ENCODE assay signal across 22 mouse cellular contexts in the genomic region with DNA sequence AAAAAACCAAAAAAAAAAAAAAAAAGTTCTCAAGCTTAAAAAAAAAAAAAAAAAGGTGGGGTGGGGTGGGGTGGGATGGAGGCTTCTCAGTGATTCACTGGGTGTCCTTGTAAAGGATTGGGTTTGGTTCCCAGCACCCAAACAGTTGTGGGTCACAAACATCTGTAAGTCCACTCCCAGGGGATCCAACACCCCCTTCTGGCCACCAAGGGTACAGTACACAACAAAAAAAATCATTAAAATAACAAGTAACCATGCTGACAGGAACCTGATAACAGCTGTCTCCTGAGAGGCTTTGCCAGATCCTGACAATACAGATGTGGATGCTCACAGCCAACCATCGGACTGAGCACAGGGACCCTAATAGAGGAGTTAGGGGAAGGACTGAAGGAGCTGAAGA. TPM values are rescaled to one million over a fixed set of nuclear protein-coding genes. Genes with fewer than 3 reads are reported as not detected.
DNase-seq lines count a peak whose midpoint lies in the region; ATAC-seq and TF ChIP-seq lines count a peak whose summit lies in the region.
"Had no signal": no experiment of that assay in that cellular context is flagged by ENCODE, and none has a peak within 500 bp of the region (broad histone marks: within the 10 kb centered on the region; RNA-seq: fewer than 3 reads in every experiment).

No protein-coding gene starts in this region.

- WGBS in lung, embryonic 14.5 days, result 48% methylated on average over 1 of the region's 1 CpGs

- no peak for TF ChIP-seq CTCF in lung, embryonic 14.5 days (IDR thresholded peaks at IDR 0.05; ENCODE audit: low read depth)
- TF ChIP-seq CTCF in MEL (IDR thresholded peaks at IDR 0.05 in 2 of 3, conservative IDR thresholded peaks at IDR 0.05 in 1 of 3; ENCODE audit: control insufficient read depth in 1 of 3, insufficient read depth in 1 of 3, low read depth in 2 of 3, low read length in 3 of 3, poor library complexity in 1 of 3, severe bottlenecking in 1 of 3), result peak in 2 of 3 experiments; percentile 28 to 37; a peak in 4 of 6 replicates

- ATAC-seq in lung, embryonic 14.5 days (ENCODE audit: insufficient read depth), result no peak
- peak; percentile 71 for ATAC-seq in megakaryocyte-erythroid progenitor cell, adult 5-6 weeks (replicated peaks; ENCODE audit: low FRiP score, low TSS enrichment, poor library complexity, severe bottlenecking)
- ATAC-seq: hindbrain, embryonic 16.5 days; intestine, postnatal 0 days had no signal

- H3K4me3 ChIP-seq in lung, embryonic 14.5 days (ENCODE audit: low read depth, low read length), result no peak overlapping the region
- no peak overlapping the region for H3K4me3 ChIP-seq in MEL (ENCODE audit: control insufficient read depth in 1 of 2, insufficient read depth in 1 of 2, low read depth in 2 of 2, low read length in 2 of 2)
- H3K4me3 ChIP-seq: embryonic facial prominence, embryonic 10.5 days; forebrain, embryonic 12.5 days; heart, embryonic 13.5 days; kidney, embryonic 15.5 days; midbrain, embryonic 10.5 days; neural tube, embryonic 13.5 days had no signal

- peaks cover 63% of the 10 kb centered on the region for H3K36me3 ChIP-seq in lung, embryonic 14.5 days (ENCODE audit: insufficient read depth)
- H3K36me3 ChIP-seq in MEL (ENCODE audit: control insufficient read depth in 1 of 2, insufficient read depth in 2 of 2, low read length in 2 of 2), result peaks cover 18 to 47% of the 10 kb centered on the region in 2 experiments

- no peaks in the 10 kb centered on the region for H3K27me3 ChIP-seq in lung, embryonic 14.5 days (ENCODE audit: insufficient read depth, low read length)
- no peaks in the 10 kb centered on the region for H3K27me3 ChIP-seq in MEL (ENCODE audit: control insufficient read depth in 1 of 2, insufficient read depth in 2 of 2, low read length in 2 of 2)
- H3K27me3 ChIP-seq: forebrain, embryonic 12.5 days; heart, embryonic 13.5 days; kidney, embryonic 15.5 days; neural tube, embryonic 13.5 days had no signal

- no peaks in the 10 kb centered on the region for H3K4me1 ChIP-seq in lung, embryonic 14.5 days (ENCODE audit: insufficient read depth)
- no peaks in the 10 kb centered on the region; a peak in 2 of 4 replicates for H3K4me1 ChIP-seq in MEL (ENCODE audit: control insufficient read depth in 1 of 2, insufficient read depth in 2 of 2, low read length in 2 of 2)
- H3K4me1 ChIP-seq: embryonic facial prominence, embryonic 10.5 days; forebrain, embryonic 12.5 days; heart, embryonic 13.5 days; kidney, embryonic 15.5 days; midbrain, embryonic 10.5 days; neural tube, embryonic 13.5 days had no signal

- H3K9me3 ChIP-seq in lung, embryonic 14.5 days (ENCODE audit: low read depth, low read length), result no peaks in the 10 kb centered on the region
- H3K9me3 ChIP-seq in MEL (replicated peaks; ENCODE audit: insufficient read depth, low read length), result no peaks in the 10 kb centered on the region
- H3K9me3 ChIP-seq: embryonic facial prominence, embryonic 10.5 days; forebrain, embryonic 12.5 days; heart, embryonic 13.5 days; kidney, embryonic 15.5 days; midbrain, embryonic 10.5 days; neural tube, embryonic 13.5 days had no signal

- TF ChIP-seq EP300 in MEL (IDR thresholded peaks at IDR 0.05; ENCODE audit: low read depth in 1 of 2, low read length in 2 of 2), result no peak

- H3K4me2 ChIP-seq in lung, embryonic 14.5 days, result no peak overlapping the region
- H3K4me2 ChIP-seq: forebrain, embryonic 12.5 days; heart, embryonic 13.5 days; kidney, embryonic 15.5 days; neural tube, embryonic 13.5 days had no signal

- peak; percentile 13 for TF ChIP-seq RAD21 in MEL (IDR thresholded peaks at IDR 0.05; ENCODE audit: low read depth, low read length)

- no peak overlapping the region for H3K9ac ChIP-seq in lung, embryonic 14.5 days
- H3K9ac ChIP-seq in MEL (ENCODE audit: control insufficient read depth, low read depth, low read length, poor library complexity, severe bottlenecking), result no peak overlapping the region
- H3K9ac ChIP-seq: forebrain, embryonic 12.5 days; heart, embryonic 13.5 days; kidney, embryonic 15.5 days; neural tube, embryonic 13.5 days had no signal

- no peak for TF ChIP-seq POLR2A in MEL (IDR thresholded peaks at IDR 0.05; ENCODE audit: control insufficient read depth in 1 of 2, insufficient read depth in 1 of 2, low read depth in 1 of 2, low read length in 2 of 2, poor library complexity in 1 of 2)

- DNase-seq in heart, adult 11 months, result peak; percentile 72
- DNase-seq in heart, postnatal 10 days, result no peak
- peak; percentile 11 for DNase-seq in lung, embryonic 14.5 days
- no peak for DNase-seq in lung, postnatal 36 days
- DNase-seq in MEL (ENCODE audit: low read depth, low spot score), result peak; percentile 60
- no peak for DNase-seq in frontal cortex, postnatal 36 days (ENCODE audit: low spot score in 2 of 2)
- DNase-seq in thymus, postnatal 14 days, result no peak
- DNase-seq: B cell, adult 2 months; cerebellum, adult 8-10 months; heart, postnatal 4 days; kidney, postnatal 4 days; lung, adult 18-20 months; thymus, postnatal 4 days had no signal

- no peaks in the 10 kb centered on the region; the same call in 1 of the 2 replicates for H3K79me2 ChIP-seq in MEL (ENCODE audit: control insufficient read depth, insufficient read depth, low read length, poor library complexity)

- intact Hi-C loops in heart, postnatal 10 days (cut with DNase I), result no loop called here

- no peak overlapping the region for H3K27ac ChIP-seq in lung, embryonic 14.5 days (ENCODE audit: low read depth)
- H3K27ac ChIP-seq in MEL (ENCODE audit: control insufficient read depth, low read depth, low read length), result no peak overlapping the region
- H3K27ac ChIP-seq: embryonic facial prominence, embryonic 10.5 days; forebrain, embryonic 12.5 days; heart, embryonic 13.5 days; kidney, embryonic 15.5 days; midbrain, embryonic 10.5 days; neural tube, embryonic 13.5 days had no signal

TF ChIP-seq in MEL, 35 proteins besides CTCF, POLR2A, EP300 and RAD21 (continues in another document):
- TF ChIP-seq ZKSCAN1 (IDR thresholded peaks at IDR 0.05; ENCODE audit: low read depth, low read length), result no peak
- no peak for TF ChIP-seq USF1 (IDR thresholded peaks at IDR 0.05; ENCODE audit: low read depth, low read length)
- TF ChIP-seq JUND (IDR thresholded peaks at IDR 0.05; ENCODE audit: low read depth, low read length), result no peak
- 0 out of 2 replicates have a peak, but pooled peaks have one; percentile 22 for TF ChIP-seq GATA1 (IDR thresholded peaks at IDR 0.05; ENCODE audit: low read depth, low read length)
- TF ChIP-seq TAL1 (IDR thresholded peaks at IDR 0.05; ENCODE audit: low read length), result no peak
- TF ChIP-seq ELF1 (IDR thresholded peaks at IDR 0.05; ENCODE audit: low read depth, low read length), result no peak
- no peak for TF ChIP-seq MAFK (IDR thresholded peaks at IDR 0.05; ENCODE audit: borderline replicate concordance, low read depth, low read length)
- TF ChIP-seq MAZ (IDR thresholded peaks at IDR 0.05; ENCODE audit: low read depth, low read length), result no peak
- no peak for TF ChIP-seq TCF12 (IDR thresholded peaks at IDR 0.05; ENCODE audit: low read depth, low read length)
- TF ChIP-seq RCOR1 (IDR thresholded peaks at IDR 0.05; ENCODE audit: low read depth, low read length), result no peak
- peak; percentile 13; the same call in 1 of the 2 replicates for TF ChIP-seq SIN3A (IDR thresholded peaks at IDR 0.05; ENCODE audit: low read length)
- no peak for TF ChIP-seq POLR2AphosphoS2 (IDR thresholded peaks at IDR 0.05; ENCODE audit: low read length)
- no peak for TF ChIP-seq GABPA (IDR thresholded peaks at IDR 0.05; ENCODE audit: low read depth, low read length)
- TF ChIP-seq CHD1 (IDR thresholded peaks at IDR 0.05; ENCODE audit: low read depth, low read length), result no peak
- TF ChIP-seq MAX (IDR thresholded peaks at IDR 0.05; ENCODE audit: low read length), result no peak
- TF ChIP-seq ZMIZ1 (IDR thresholded peaks at IDR 0.05; ENCODE audit: low read depth, low read length), result no peak

RNA-seq across cellular contexts. Expression of a gene that starts 7.6 kb away (rescaled TPM):
- total RNA-seq in heart, postnatal 10 days (2021), result 10 to 100 TPM; 16.6 to 18.6 TPM
- polyA plus RNA-seq in lung, embryonic 14.5 days (2014; fragmentation: Nextera tagmentation; extraction: Ambion mirVana), result 17.9 and 19.6 TPM in 2 replicates
- 9.6 and 10.0 TPM in 2 replicates for total RNA-seq in MEL (2012; rRNA removed)
- polyA plus RNA-seq in MEL (2012; ENCODE audit: insufficient read depth in 1 of 2, insufficient read length in 2 of 2, low read depth in 1 of 2, low replicate concordance in 2 of 2, missing spikeins in 1 of 2), result 10 to 100 TPM in 1 of 2 experiments, not detected in 1; 13.3 TPM
- total RNA-seq in megakaryocyte-erythroid progenitor cell, adult 5-6 weeks (2014; fragmentation: Nextera tagmentation), result 43.9 and 48.4 TPM in 2 replicates
- total RNA-seq in megakaryocyte-erythroid progenitor cell, adult 5-6 weeks (2017), result 52.0 and 55.1 TPM in 2 replicates

RNA-seq across cellular contexts. Expression of a gene that starts 16.9 kb away (rescaled TPM):
- total RNA-seq in heart, postnatal 10 days (2021), result 1,000 to 10,000 TPM in 1 of 2 experiments, 100 to 1,000 TPM in 1; 990 to 1,025 TPM
- 322 and 337 TPM in 2 replicates for polyA plus RNA-seq in lung, embryonic 14.5 days (2014; fragmentation: Nextera tagmentation; extraction: Ambion mirVana)
- 150 and 169 TPM in 2 replicates for total RNA-seq in MEL (2012; rRNA removed)
- 100 to 1,000 TPM in 1 of 2 experiments, not detected in 1; 178 TPM for polyA plus RNA-seq in MEL (2012; ENCODE audit: insufficient read depth in 1 of 2, insufficient read length in 2 of 2, low read depth in 1 of 2, low replicate concordance in 2 of 2, missing spikeins in 1 of 2)
- 161 and 223 TPM in 2 replicates for total RNA-seq in megakaryocyte-erythroid progenitor cell, adult 5-6 weeks (2014; fragmentation: Nextera tagmentation)
- total RNA-seq in megakaryocyte-erythroid progenitor cell, adult 5-6 weeks (2017), result 310 and 343 TPM in 2 replicates

RNA-seq across cellular contexts. Expression of a gene that starts 26.9 kb away (rescaled TPM):
- total RNA-seq in heart, postnatal 10 days (2021), result 10 to 100 TPM; 22.6 to 25.8 TPM
- polyA plus RNA-seq in lung, embryonic 14.5 days (2014; fragmentation: Nextera tagmentation; extraction: Ambion mirVana), result 31.5 and 33.4 TPM in 2 replicates
- 37.0 and 37.8 TPM in 2 replicates for total RNA-seq in MEL (2012; rRNA removed)
- polyA plus RNA-seq in MEL (2012; ENCODE audit: insufficient read depth in 1 of 2, insufficient read length in 2 of 2, low read depth in 1 of 2, low replicate concordance in 2 of 2, missing spikeins in 1 of 2), result 10 to 100 TPM in 1 of 2 experiments, not detected in 1; 58.6 TPM
- total RNA-seq in megakaryocyte-erythroid progenitor cell, adult 5-6 weeks (2014; fragmentation: Nextera tagmentation), result 30.8 and 34.5 TPM in 2 replicates
- 22.0 and 29.7 TPM in 2 replicates for total RNA-seq in megakaryocyte-erythroid progenitor cell, adult 5-6 weeks (2017)

RNA-seq across cellular contexts. Expression of a gene that starts 38.8 kb away (rescaled TPM):
- total RNA-seq in heart, postnatal 10 days (2021), result 1 to 10 TPM; 2.9 to 4.3 TPM
- polyA plus RNA-seq in lung, embryonic 14.5 days (2014; fragmentation: Nextera tagmentation; extraction: Ambion mirVana), result 25.7 and 29.6 TPM in 2 replicates
- 26.9 and 27.2 TPM in 2 replicates for total RNA-seq in MEL (2012; rRNA removed)
- 10 to 100 TPM in 1 of 2 experiments, not detected in 1; 32.7 TPM for polyA plus RNA-seq in MEL (2012; ENCODE audit: insufficient read depth in 1 of 2, insufficient read length in 2 of 2, low read depth in 1 of 2, low replicate concordance in 2 of 2, missing spikeins in 1 of 2)
- total RNA-seq in megakaryocyte-erythroid progenitor cell, adult 5-6 weeks (2014; fragmentation: Nextera tagmentation), result 37.1 and 38.5 TPM in 2 replicates
- 19.5 and 23.4 TPM in 2 replicates for total RNA-seq in megakaryocyte-erythroid progenitor cell, adult 5-6 weeks (2017)

Comparison
In these comparisons a context has a peak if more than half of its experiments do, and no peak if none do; other contexts are left out.
1. DNase-seq: peak in heart, adult 11 months (single experiment), lung, embryonic 14.5 days (single experiment) and MEL (single experiment); none in heart, postnatal 10 days (0 of 2), lung, postnatal 36 days (single experiment), frontal cortex, postnatal 36 days (0 of 2) and thymus, postnatal 14 days (single experiment).